Mouse (Mus musculus) cerebellum, adult 2 months (tissue): ENCODE data around the gene Tenm3. TPM values are rescaled to one million over a fixed set of nuclear protein-coding genes. Genes with fewer than 3 reads are reported as not detected.

Source experiments
- DNase-seq, 2 experiments: peaks; one replicate each; pipeline ENCODE4 v3.0.0; 2021
- H3K27ac ChIP-seq: fragments of 200-500 bp; 2 replicates; pipeline ENCODE4 v1.5.1; 2012; ENCODE audit warnings: low read length, control low read depth, inconsistent platforms; ENCODE audit not compliant: insufficient read depth
- H3K27me3 ChIP-seq: fragments of 200-500 bp; 2 replicates; pipeline ENCODE4 v1.6.1; 2012; ENCODE audit warnings: inconsistent platforms, mild to moderate bottlenecking, low read length, moderate library complexity; ENCODE audit not compliant: control insufficient read depth, insufficient read depth
- H3K4me1 ChIP-seq: fragments of 200-500 bp; 2 replicates; pipeline ENCODE4 v1.6.1; 2011; ENCODE audit warnings: low read length; ENCODE audit not compliant: control insufficient read depth, insufficient read depth
- H3K4me3 ChIP-seq: fragments of 200-500 bp; replicated peaks from 2 replicates; pipeline ENCODE3; 2011; ENCODE audit warnings: mild to moderate bottlenecking, low read depth, low read length, control low read depth; ENCODE audit not compliant: insufficient read depth
- CTCF ChIP-seq: fragments of 200-500 bp; IDR thresholded peaks from 2 replicates; pipeline ENCODE4 v1.5.1; 2011; ENCODE audit warnings: low read depth, mild to moderate bottlenecking, control low read depth, low read length, moderate library complexity, borderline replicate concordance; ENCODE audit not compliant: insufficient read depth
- POLR2A ChIP-seq: fragments of 200-500 bp; IDR thresholded peaks from 2 replicates; pipeline ENCODE4 v1.6.1; 2011; ENCODE audit warnings: low read length, control low read depth, borderline replicate concordance; ENCODE audit not compliant: insufficient read depth
- WGBS: fragments of 180-500 bp; shearing (Covaris S2); methylation state at CpG from one replicate; pipeline ENCODE4 v1.1.7; 2018; 5-methylcytosine and 5-hydroxymethylcytosine counted together
- polyA plus RNA-seq: library from polyadenylated mRNA; depleted of rRNA; stranded (reverse); fragments of >200 nt; gene quantifications from 2 replicates; pipeline ENCODE4 v1.2.3, GENCODE M21; 2012

The Tenm3 gene
- polyA plus RNA-seq, 1 experiment: 6.2 TPM

GRCm38 (mm10) chr8:48488809-48489208 lies 354.9 kb downstream of the Tenm3 start:
- Histone ChIP-seq H3K27ac (no peak overlapping the region), H3K27me3 (no peaks in the 10 kb centered on the region), H3K4me3 (no peak overlapping the region), H3K4me1 (no peaks in the 10 kb centered on the region)
- TF ChIP-seq CTCF: no peak
- TF ChIP-seq POLR2A: no peak
- 79% methylated on average over 7 of the region's 7 CpGs for WGBS
- DNase-seq: no peak

GRCm38 (mm10) chr8:48484143-48484542 lies 359.6 kb downstream of the Tenm3 start:
- no peak for DNase-seq
- no peak overlapping the region for H3K27ac ChIP-seq
- WGBS: 69% methylated on average over 5 of the region's 5 CpGs
- no peak overlapping the region for H3K4me3 ChIP-seq
- H3K27me3 ChIP-seq: no peaks in the 10 kb centered on the region; the same call in 1 of the 2 replicates
- TF ChIP-seq POLR2A (no peak), CTCF (no peak)
- no peaks in the 10 kb centered on the region for H3K4me1 ChIP-seq

GRCm38 (mm10) chr8:48481709-48482671 lies 361.8 kb downstream of the Tenm3 start:
- Histone ChIP-seq H3K4me3 (no peak overlapping the region), H3K4me1 (no peaks in the 10 kb centered on the region), H3K27ac (no peak overlapping the region), H3K27me3 (no peaks in the 10 kb centered on the region; the same call in 1 of the 2 replicates)
- WGBS: 49% methylated on average over 33 of the region's 33 CpGs
- TF ChIP-seq CTCF (no peak), POLR2A (no peak)
- no peak for DNase-seq

GRCm38 (mm10) chr8:48477371-48477935 lies 366.3 kb downstream of the Tenm3 start:
- WGBS: 39% methylated on average over 8 of the region's 8 CpGs
- H3K27ac ChIP-seq: no peak overlapping the region
- TF ChIP-seq POLR2A: no peak
- no peak for TF ChIP-seq CTCF
- H3K27me3 ChIP-seq: no peaks in the 10 kb centered on the region
- no peak overlapping the region for H3K4me3 ChIP-seq
- DNase-seq: no peak
- H3K4me1 ChIP-seq: no peaks in the 10 kb centered on the region

GRCm38 (mm10) chr8:48476896-48477295 lies 366.9 kb downstream of the Tenm3 start:
- no peak overlapping the region for H3K4me3 ChIP-seq
- DNase-seq: no peak
- 26% methylated on average over 1 of the region's 1 CpGs for WGBS
- no peaks in the 10 kb centered on the region for H3K27me3 ChIP-seq
- no peaks in the 10 kb centered on the region for H3K4me1 ChIP-seq
- H3K27ac ChIP-seq: no peak overlapping the region
- TF ChIP-seq CTCF (no peak), POLR2A (no peak)

- Histone ChIP-seq H3K27me3 (no peaks in the 10 kb centered on the region), H3K4me3 (no peak overlapping the region), H3K4me1 (no peaks in the 10 kb centered on the region), H3K27ac (no peak overlapping the region)
- TF ChIP-seq CTCF: no peak
- no peak for TF ChIP-seq POLR2A
- DNase-seq: no peak
- WGBS: 65% methylated on average over 5 of the region's 5 CpGs
Measured at GRCm38 (mm10) chr8:48467633-48468032, 376.1 kb downstream of the Tenm3 start.

GRCm38 (mm10) chr8:48458373-48458772 lies 385.4 kb downstream of the Tenm3 start:
- Histone ChIP-seq H3K27me3 (no peaks in the 10 kb centered on the region; the same call in 1 of the 2 replicates), H3K27ac (no peak overlapping the region), H3K4me3 (no peak overlapping the region), H3K4me1 (no peaks in the 10 kb centered on the region)
- TF ChIP-seq POLR2A (no peak), CTCF (no peak)
- DNase-seq: peak in 1 of 2 experiments; percentile 2
- WGBS: 14% methylated on average over 5 of the region's 5 CpGs
